Mouse (Mus musculus): ENCODE results near the gene Parn. TPM values are rescaled to one million over a fixed set of nuclear protein-coding genes. Genes with fewer than 3 reads are reported as not detected.
A peak's percentile ranks its signal among the peaks of the same experiment; 100 is the strongest.

The Parn gene
- total RNA-seq (2012; rRNA removed): 25.2 and 26.7 TPM in 2 replicates
- polyA plus RNA-seq (2012; ENCODE audit: insufficient read depth in 1 of 2, insufficient read length in 2 of 2, low read depth in 1 of 2, low replicate concordance in 2 of 2, missing spikeins in 1 of 2): 100 to 1,000 TPM in 1 of 2 experiments, 10 to 100 TPM in 1; 38.2 to 160 TPM

DNA sequence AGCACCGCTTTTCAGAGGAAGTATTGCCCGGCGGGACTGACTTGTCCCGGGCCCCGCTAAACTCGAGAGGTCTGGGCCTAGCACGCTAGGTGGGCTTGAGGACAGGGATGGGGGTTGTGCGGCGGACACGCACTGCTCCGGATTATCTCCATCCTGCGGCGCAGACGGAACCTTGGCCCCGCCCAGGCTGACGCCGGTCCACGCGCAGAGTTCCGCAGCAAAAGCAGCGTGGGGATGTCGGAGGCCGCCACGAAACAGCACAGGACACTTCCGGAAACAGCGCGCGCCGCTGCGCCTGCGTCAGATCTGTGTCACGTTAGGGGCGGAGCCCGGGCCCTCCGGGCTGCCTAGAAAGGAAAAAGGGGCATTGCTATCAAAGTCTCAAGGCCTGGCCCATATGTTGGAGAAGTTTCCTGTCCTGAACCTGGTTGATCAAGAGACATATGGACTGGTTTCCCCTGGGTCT lies at the start of gene Parn:
Gene Parn (minus strand): TSS at position 293 of the 466 bp plus-strand sequence.
- Histone ChIP-seq H3K27ac (ENCODE audit: control insufficient read depth, low read depth, low read length) (peak within 1 kb of the TSS; percentile 88), H3K4me3 (ENCODE audit: control insufficient read depth in 1 of 2, insufficient read depth in 1 of 2, low read depth in 2 of 2, low read length in 2 of 2) (peak within 1 kb of the TSS; percentile 81 to 94), H3K36me3 (ENCODE audit: control insufficient read depth in 1 of 2, insufficient read depth in 2 of 2, low read length in 2 of 2) (peaks cover 2 to 16% of the 10 kb centered on the region in 2 experiments; a peak in 3 of 4 replicates), H3K9ac (ENCODE audit: control insufficient read depth, low read depth, low read length, poor library complexity, severe bottlenecking) (peak within 1 kb of the TSS; percentile 93), H3K27me3 (ENCODE audit: control insufficient read depth in 1 of 2, insufficient read depth in 2 of 2, low read length in 2 of 2) (no peaks in the 10 kb centered on the region), H3K79me2 (ENCODE audit: control insufficient read depth, insufficient read depth, low read length, poor library complexity) (peaks cover 17% of the 10 kb centered on the region), H3K9me3 (replicated peaks; ENCODE audit: insufficient read depth, low read length) (no peaks in the 10 kb centered on the region), H3K4me1 (ENCODE audit: control insufficient read depth in 1 of 2, insufficient read depth in 2 of 2, low read length in 2 of 2) (peaks cover 3 to 16% of the 10 kb centered on the region in 2 experiments; a peak in 3 of 4 replicates)
- peak; percentile 96 for DNase-seq (ENCODE audit: low read depth, low spot score)
- TF ChIP-seq ELF1 (IDR thresholded peaks at IDR 0.05; ENCODE audit: low read depth, low read length) (peak; percentile 99), MYC (IDR thresholded peaks at IDR 0.05; ENCODE audit: low read depth, low read length) (peak; percentile 75), MAX (IDR thresholded peaks at IDR 0.05; ENCODE audit: low read length) (peak; percentile 83), CHD2 (IDR thresholded peaks at IDR 0.05; ENCODE audit: low read length) (no peak), ZC3H11A (IDR thresholded peaks at IDR 0.05; ENCODE audit: low read depth, low read length) (no peak), ZNF384 (IDR thresholded peaks at IDR 0.05; ENCODE audit: low read depth, low read length) (0 out of 2 replicates have a peak, but pooled peaks have one; percentile 16), CHD1 (IDR thresholded peaks at IDR 0.05; ENCODE audit: low read depth, low read length) (no peak; the same call in 1 of the 2 replicates), TCF12 (IDR thresholded peaks at IDR 0.05; ENCODE audit: low read depth, low read length) (peak; percentile 65), RAD21 (IDR thresholded peaks at IDR 0.05; ENCODE audit: low read depth, low read length) (no peak), GABPA (IDR thresholded peaks at IDR 0.05; ENCODE audit: low read depth, low read length) (no peak), NRF1 (IDR thresholded peaks at IDR 0.05; ENCODE audit: insufficient read depth, low read depth, low read length, poor library complexity, severe bottlenecking) (peak; percentile 95), ZMIZ1 (IDR thresholded peaks at IDR 0.05; ENCODE audit: low read depth, low read length) (peak; percentile 79), NELFE (IDR thresholded peaks at IDR 0.05; ENCODE audit: low read depth, low read length) (peak; percentile 81), CTCF (IDR thresholded peaks at IDR 0.05 in 2 of 3, conservative IDR thresholded peaks at IDR 0.05 in 1 of 3; ENCODE audit: control insufficient read depth in 1 of 3, insufficient read depth in 1 of 3, low read depth in 2 of 3, low read length in 3 of 3, poor library complexity in 1 of 3, severe bottlenecking in 1 of 3) (no peak), MAFK (IDR thresholded peaks at IDR 0.05; ENCODE audit: borderline replicate concordance, low read depth, low read length) (no peak), POLR2A (IDR thresholded peaks at IDR 0.05; ENCODE audit: control insufficient read depth in 1 of 2, insufficient read depth in 1 of 2, low read depth in 1 of 2, low read length in 2 of 2, poor library complexity in 1 of 2) (peak; percentile 89 to 91), MXI1 (IDR thresholded peaks at IDR 0.05; ENCODE audit: low read depth, low read length) (peak; percentile 97), E2F4 (IDR thresholded peaks at IDR 0.05; ENCODE audit: borderline replicate concordance, low read depth, low read length) (no peak), KAT2A (conservative IDR thresholded peaks at IDR 0.05; ENCODE audit: low read depth, low read length) (no peak), UBTF (IDR thresholded peaks at IDR 0.05; ENCODE audit: borderline replicate concordance, insufficient read depth, low read depth, low read length) (no peak), GATA1 (IDR thresholded peaks at IDR 0.05; ENCODE audit: low read depth, low read length) (peak; percentile 44; the same call in 1 of the 2 replicates), EP300 (IDR thresholded peaks at IDR 0.05; ENCODE audit: low read depth in 1 of 2, low read length in 2 of 2) (no peak; a peak in 1 of 4 replicates), RCOR1 (IDR thresholded peaks at IDR 0.05; ENCODE audit: low read depth, low read length) (no peak), BHLHE40 (IDR thresholded peaks at IDR 0.05; ENCODE audit: borderline replicate concordance, low read depth, low read length) (peak; percentile 66; the same call in 1 of the 2 replicates), TBP (IDR thresholded peaks at IDR 0.05; ENCODE audit: low read depth, low read length) (peak; percentile 90), SIN3A (IDR thresholded peaks at IDR 0.05; ENCODE audit: low read length) (peak; percentile 97), HCFC1 (IDR thresholded peaks at IDR 0.05; ENCODE audit: low read depth, low read length) (peak; percentile 84), ETS1 (IDR thresholded peaks at IDR 0.05; ENCODE audit: low read depth, low read length) (peak; percentile 48; the same call in 1 of the 2 replicates), TAL1 (IDR thresholded peaks at IDR 0.05; ENCODE audit: low read length) (no peak), ZKSCAN1 (IDR thresholded peaks at IDR 0.05; ENCODE audit: low read depth, low read length) (no peak), USF2 (IDR thresholded peaks at IDR 0.05; ENCODE audit: borderline replicate concordance in 1 of 2, insufficient read depth in 1 of 2, low read depth in 1 of 2, low read length in 2 of 2) (no peak), SMC3 (IDR thresholded peaks at IDR 0.05; ENCODE audit: low read depth, low read length) (no peak), MAZ (IDR thresholded peaks at IDR 0.05; ENCODE audit: low read depth, low read length) (no peak), USF1 (IDR thresholded peaks at IDR 0.05; ENCODE audit: low read depth, low read length) (peak; percentile 55; the same call in 1 of the 2 replicates), POLR2AphosphoS2 (IDR thresholded peaks at IDR 0.05; ENCODE audit: low read length) (peak; percentile 69), POLR2AphosphoS5 (IDR thresholded peaks at IDR 0.05; ENCODE audit: borderline replicate concordance, low read depth, low read length) (no peak)

Measured in MEL (cell line).